Mouse (Mus musculus) megakaryocyte, embryonic 14.5 days (primary cell): ENCODE measurements around the gene Hyal3.

Source experiments
- FLI1 ChIP-seq: IDR thresholded peaks from 2 replicates; pipeline ENCODE4 v1.6.1; 2012; ENCODE audit warnings: low read length, inconsistent platforms, mixed read lengths
- GATA1 ChIP-seq: IDR thresholded peaks from 3 replicates; pipeline ENCODE4 v1.6.1; 2012; ENCODE audit warnings: mixed read lengths, low read length, inconsistent platforms, borderline replicate concordance

GRCm38 (mm10) chr9:107555031-107555457 lies 25.6 kb upstream of the Hyal3 start:
- TF ChIP-seq GATA1, result no peak
- TF ChIP-seq FLI1, result no peak
